Mouse (Mus musculus): Measurements from ENCODE around the gene Cenpa. TPM values are rescaled to one million over a fixed set of nuclear protein-coding genes. Genes with fewer than 3 reads are reported as not detected.

Cenpa gene
- total RNA-seq, 2 experiments from 2014 or later, result 3.2 to 3.8 TPM

- no peak for DNase-seq
- intact Hi-C loops (cut with DNase I), result no loop called here
These were observed 22.9 kb upstream of the Cenpa start for GRCm38 (mm10) chr5:30643477-30644179.

- DNase-seq, result no peak
- intact Hi-C loops (cut with DNase I), result no loop called here
These were observed 20.5 kb upstream of the Cenpa start for GRCm38 (mm10) chr5:30646036-30646435.

- no peak for DNase-seq
- intact Hi-C loops (cut with DNase I), result no loop called here
These were observed 19.2 kb upstream of the Cenpa start for GRCm38 (mm10) chr5:30647396-30647795.

- intact Hi-C loops (cut with DNase I), result no loop called here
- peak; percentile 90 for DNase-seq
These were observed 18.6 kb upstream of the Cenpa start, which contains the start of gene Slc35f6 for GRCm38 (mm10) chr5:30647815-30648560. Gene Slc35f6, plus strand, starts transcription at chr5:30647933.

- intact Hi-C loops (cut with DNase I), result no loop called here
- no peak for DNase-seq
These were observed 17.0 kb upstream of the Cenpa start for GRCm38 (mm10) chr5:30649558-30649957.

- no peak for DNase-seq
- intact Hi-C loops (cut with DNase I), result no loop called here
These were observed 15.8 kb upstream of the Cenpa start for GRCm38 (mm10) chr5:30650756-30651155.

GRCm38 (mm10) chr5:30651554-30651953 is 15.0 kb upstream of the Cenpa start:
- intact Hi-C loops (cut with DNase I), result no loop called here
- no peak for DNase-seq

- intact Hi-C loops (cut with DNase I), result no loop called here
- no peak for DNase-seq
These were observed 13.3 kb upstream of the Cenpa start for GRCm38 (mm10) chr5:30653246-30653645.

- intact Hi-C loops (cut with DNase I), result no loop called here
- DNase-seq, result no peak
These were observed 11.5 kb upstream of the Cenpa start for GRCm38 (mm10) chr5:30655042-30655441.

- DNase-seq, result no peak
- intact Hi-C loops (cut with DNase I), result no loop called here
These were observed 10.9 kb upstream of the Cenpa start for GRCm38 (mm10) chr5:30655526-30656195.

- no peak for DNase-seq
- intact Hi-C loops (cut with DNase I), result no loop called here
These were observed 7.5 kb upstream of the Cenpa start for GRCm38 (mm10) chr5:30659042-30659441.

GRCm38 (mm10) chr5:30660278-30660677 is 6.3 kb upstream of the Cenpa start:
- intact Hi-C loops (cut with DNase I), result no loop called here

GRCm38 (mm10) chr5:30660813-30661212 is 5.8 kb upstream of the Cenpa start:
- no peak for DNase-seq
- intact Hi-C loops (cut with DNase I), result no loop called here

More at GRCm38 (mm10) chr5:30660278-30660677, 6.3 kb upstream of the Cenpa start:
- DNase-seq, result no peak

- no peak for DNase-seq
- intact Hi-C loops (cut with DNase I), result no loop called here
These were observed 1.2 kb upstream of the Cenpa start for GRCm38 (mm10) chr5:30665360-30665759.

GRCm38 (mm10) chr5:30665968-30666367 is 609 bp upstream of the Cenpa start:
- no peak for DNase-seq
- intact Hi-C loops (cut with DNase I), result no loop called here

GRCm38 (mm10) chr5:30667215-30667614 is 638 bp downstream of the Cenpa start:
- intact Hi-C loops (cut with DNase I), result no loop called here
- no peak for DNase-seq

GRCm38 (mm10) chr5:30667686-30668085 is 1.1 kb downstream of the Cenpa start:
- no peak for DNase-seq
- intact Hi-C loops (cut with DNase I), result no loop called here

GRCm38 (mm10) chr5:30668637-30669495 is 2.3 kb downstream of the Cenpa start:
- DNase-seq, result no peak
- intact Hi-C loops (cut with DNase I), result no loop called here

- intact Hi-C loops (cut with DNase I), result no loop called here
- no peak for DNase-seq
These were observed 2.9 kb downstream of the Cenpa start for GRCm38 (mm10) chr5:30669496-30669830.

- no peak for DNase-seq
- intact Hi-C loops (cut with DNase I), result no loop called here
These were observed 3.5 kb downstream of the Cenpa start for GRCm38 (mm10) chr5:30670091-30670490.

GRCm38 (mm10) chr5:30674001-30674400 is 7.4 kb downstream of the Cenpa start:
- DNase-seq, result no peak
- intact Hi-C loops (cut with DNase I), result no loop called here

All from gastrocnemius, postnatal 36 days (tissue).